8 mouse cellular contexts compared by ENCODE assay signal in the genomic region with DNA sequence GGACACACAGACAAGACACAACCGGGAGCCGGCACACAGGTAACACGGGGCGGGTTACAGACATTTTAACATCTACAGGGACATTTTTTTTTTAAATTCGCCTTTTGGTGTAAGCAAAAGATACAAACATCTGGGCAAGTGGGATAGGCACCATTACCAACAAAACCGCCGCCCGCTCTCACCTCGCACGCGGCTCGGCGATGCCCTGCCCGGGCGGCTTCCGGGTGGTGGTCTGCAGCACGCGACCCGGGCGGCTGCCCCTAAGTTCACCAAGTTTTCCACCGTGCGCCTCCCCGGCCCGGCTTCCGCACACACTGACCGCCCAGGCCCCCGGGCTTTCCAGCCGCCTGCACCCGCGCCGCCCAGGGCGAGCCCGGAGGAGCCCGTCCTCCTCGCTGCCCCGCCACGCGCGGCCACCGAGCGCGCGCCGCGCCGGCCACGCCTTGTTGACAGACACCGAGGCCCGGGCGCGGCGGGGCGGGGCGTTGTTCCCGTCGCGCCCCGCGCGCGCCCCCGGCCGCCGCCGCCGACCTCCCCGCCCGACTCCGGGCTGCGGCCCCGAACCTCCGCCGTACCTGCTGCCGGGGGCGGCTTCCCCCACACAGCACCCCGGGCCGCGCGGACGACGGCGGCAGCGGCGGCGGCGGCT. TPM values are rescaled to one million over a fixed set of nuclear protein-coding genes. Genes with fewer than 3 reads are reported as not detected.
A peak's percentile ranks its signal among the peaks of the same experiment; 100 is the strongest.
DNase-seq lines count a peak whose midpoint lies in the region; ATAC-seq and TF ChIP-seq lines count a peak whose summit lies in the region.

No protein-coding gene starts in this region.

- no peak for TF ChIP-seq CTCF in brain, embryonic 14.5 days (IDR thresholded peaks at IDR 0.05; ENCODE audit: borderline replicate concordance, extremely low read depth, insufficient read depth, insufficient read length)
- TF ChIP-seq CTCF in kidney, postnatal 0 days (IDR thresholded peaks at IDR 0.05; ENCODE audit: low read depth): no peak

- peak; percentile 88 for DNase-seq in CD4-positive helper T cell, adult 2 months (ENCODE audit: low read depth, low spot score)
- peak; percentile 88 for DNase-seq in brain, embryonic 14.5 days (ENCODE audit: low read depth)
- peak; percentile 82 for DNase-seq in kidney, postnatal 0 days (ENCODE audit: low spot score)
- DNase-seq in neural tube, embryonic 11.5 days (ENCODE audit: low spot score): peak; percentile 87

- peak overlapping the region; percentile 62 for H3K4me2 ChIP-seq in heart, embryonic 12.5 days
- peak overlapping the region; percentile 71 for H3K4me2 ChIP-seq in kidney, postnatal 0 days (ENCODE audit: low read length)
- peak overlapping the region; percentile 70 for H3K4me2 ChIP-seq in liver, embryonic 15.5 days
- H3K4me2 ChIP-seq in neural tube, embryonic 11.5 days (ENCODE audit: low read depth): peak overlapping the region; percentile 55
- peak overlapping the region; percentile 60 for H3K4me2 ChIP-seq in stomach, embryonic 16.5 days (ENCODE audit: low read depth, low read length)

- ATAC-seq in erythroblast, adult 5-6 weeks (replicated peaks; ENCODE audit: low FRiP score, poor library complexity, severe bottlenecking): peak; percentile 74
- ATAC-seq in heart, embryonic 12.5 days (ENCODE audit: insufficient number of reproducible peaks, low FRiP score): peak; percentile 90
- peak; percentile 64 for ATAC-seq in kidney, postnatal 0 days (replicated peaks; ENCODE audit: low FRiP score, low read depth)
- peak; percentile 79 for ATAC-seq in liver, embryonic 15.5 days (ENCODE audit: insufficient read depth)
- peak; percentile 81 for ATAC-seq in neural tube, embryonic 11.5 days (ENCODE audit: insufficient read depth, low FRiP score, low TSS enrichment)
- ATAC-seq in stomach, embryonic 16.5 days (ENCODE audit: insufficient read depth, low FRiP score): peak; percentile 86

- under 1% methylated on average over 78 of the region's 86 CpGs for WGBS in heart, embryonic 12.5 days
- WGBS in kidney, postnatal 0 days: under 1% methylated on average over 75 of the region's 86 CpGs
- 1% methylated on average over 82 of the region's 86 CpGs for WGBS in liver, embryonic 15.5 days (ENCODE audit: insufficient replicate concordance)
- under 1% methylated on average over 66 of the region's 86 CpGs for WGBS in neural tube, embryonic 11.5 days
- WGBS in stomach, embryonic 16.5 days: 0% methylated on average over 61 of the region's 86 CpGs

- peak; percentile 65; the same call in 1 of the 2 replicates for TF ChIP-seq POLR2A in brain, embryonic 14.5 days (IDR thresholded peaks at IDR 0.05; ENCODE audit: borderline replicate concordance, extremely low read depth, insufficient read depth, insufficient read length, poor library complexity, severe bottlenecking)

- H3K4me3 ChIP-seq in heart, embryonic 12.5 days: peak overlapping the region; percentile 94
- peak overlapping the region; percentile 96 for H3K4me3 ChIP-seq in kidney, postnatal 0 days (replicated peaks; ENCODE audit: low read depth, low read length)
- H3K4me3 ChIP-seq in liver, embryonic 15.5 days (replicated peaks): peak overlapping the region; percentile 84
- peak overlapping the region; percentile 88 for H3K4me3 ChIP-seq in neural tube, embryonic 11.5 days (ENCODE audit: low read depth, low read length)
- H3K4me3 ChIP-seq in stomach, embryonic 16.5 days (replicated peaks; ENCODE audit: low read length): peak overlapping the region; percentile 87

- peak overlapping the region; percentile 100 for H3K27ac ChIP-seq in heart, embryonic 12.5 days (ENCODE audit: poor library complexity, severe bottlenecking)
- peak overlapping the region; percentile 100 for H3K27ac ChIP-seq in kidney, postnatal 0 days
- H3K27ac ChIP-seq in liver, embryonic 15.5 days (replicated peaks): peak overlapping the region; percentile 100
- H3K27ac ChIP-seq in neural tube, embryonic 11.5 days (ENCODE audit: low read depth, low read length): peak overlapping the region; percentile 99
- H3K27ac ChIP-seq in stomach, embryonic 16.5 days (ENCODE audit: low read length): peak overlapping the region; percentile 99

- peaks cover 16% of the 10 kb centered on the region for H3K4me1 ChIP-seq in heart, embryonic 12.5 days (replicated peaks)
- 0 out of 2 replicates have a peak, but pooled peaks cover 3% of the 10 kb centered on the region for H3K4me1 ChIP-seq in kidney, postnatal 0 days (replicated peaks; ENCODE audit: insufficient read depth, low read length)
- H3K4me1 ChIP-seq in liver, embryonic 15.5 days (replicated peaks): peaks cover 27% of the 10 kb centered on the region
- 0 out of 2 replicates have a peak, but pooled peaks cover 3% of the 10 kb centered on the region for H3K4me1 ChIP-seq in neural tube, embryonic 11.5 days (ENCODE audit: control insufficient read depth, insufficient read depth, low read length)
- H3K4me1 ChIP-seq in stomach, embryonic 16.5 days (ENCODE audit: control insufficient read depth, insufficient read depth, low read length): peaks cover 23% of the 10 kb centered on the region; the same call in 1 of the 2 replicates

- peaks cover 18% of the 10 kb centered on the region for H3K36me3 ChIP-seq in heart, embryonic 12.5 days
- H3K36me3 ChIP-seq in kidney, postnatal 0 days (ENCODE audit: insufficient read depth, low read length): peaks cover 5% of the 10 kb centered on the region
- H3K36me3 ChIP-seq in liver, embryonic 15.5 days (replicated peaks): peaks cover 27% of the 10 kb centered on the region
- no peaks in the 10 kb centered on the region for H3K36me3 ChIP-seq in neural tube, embryonic 11.5 days (ENCODE audit: control insufficient read depth, insufficient read depth, low read length)
- H3K36me3 ChIP-seq in stomach, embryonic 16.5 days (ENCODE audit: control insufficient read depth, insufficient read depth, low read length): 0 out of 2 replicates have a peak, but pooled peaks cover 5% of the 10 kb centered on the region

- no peaks in the 10 kb centered on the region for H3K27me3 ChIP-seq in heart, embryonic 12.5 days (replicated peaks)
- H3K27me3 ChIP-seq in kidney, postnatal 0 days (ENCODE audit: insufficient read depth, low read length): no peaks in the 10 kb centered on the region
- no peaks in the 10 kb centered on the region for H3K27me3 ChIP-seq in liver, embryonic 15.5 days
- no peaks in the 10 kb centered on the region for H3K27me3 ChIP-seq in neural tube, embryonic 11.5 days (ENCODE audit: control insufficient read depth, insufficient read depth, low read length)
- no peaks in the 10 kb centered on the region for H3K27me3 ChIP-seq in stomach, embryonic 16.5 days (ENCODE audit: control insufficient read depth, insufficient read depth, low read length)

- H3K9me3 ChIP-seq in heart, embryonic 12.5 days (replicated peaks): no peaks in the 10 kb centered on the region
- H3K9me3 ChIP-seq in kidney, postnatal 0 days (replicated peaks; ENCODE audit: low read length): no peaks in the 10 kb centered on the region
- H3K9me3 ChIP-seq in liver, embryonic 15.5 days (replicated peaks): no peaks in the 10 kb centered on the region
- no peaks in the 10 kb centered on the region for H3K9me3 ChIP-seq in neural tube, embryonic 11.5 days (ENCODE audit: control insufficient read depth, low read length)
- no peaks in the 10 kb centered on the region for H3K9me3 ChIP-seq in stomach, embryonic 16.5 days (replicated peaks; ENCODE audit: control insufficient read depth, low read length)

- peak overlapping the region; percentile 99 for H3K9ac ChIP-seq in heart, embryonic 12.5 days
- peak overlapping the region; percentile 100 for H3K9ac ChIP-seq in kidney, postnatal 0 days (ENCODE audit: low read depth, low read length)
- H3K9ac ChIP-seq in liver, embryonic 15.5 days: peak overlapping the region; percentile 100
- H3K9ac ChIP-seq in neural tube, embryonic 11.5 days (ENCODE audit: low read length): peak overlapping the region; percentile 100
- peak overlapping the region; percentile 100 for H3K9ac ChIP-seq in stomach, embryonic 16.5 days (ENCODE audit: low read length)

RNA-seq across cellular contexts. Expression of a gene that starts 0.7 kb away (rescaled TPM):
- polyA plus RNA-seq in brain, embryonic 14.5 days (2012; rRNA removed): 78.8 and 84.4 TPM in 2 replicates
- total RNA-seq in erythroblast, adult 5-6 weeks (2015; ENCODE audit: low replicate concordance): 79.2 and 116 TPM in 2 replicates
- 239 and 296 TPM in 2 replicates for total RNA-seq in erythroblast, adult 5-6 weeks (2017; ENCODE audit: low replicate concordance)
- polyA plus RNA-seq in heart, embryonic 12.5 days (2016; fragmentation: Nextera tagmentation; extraction: Ambion mirVana): 26.5 and 28.3 TPM in 2 replicates
- 27.6 and 28.5 TPM in 2 replicates for polyA plus RNA-seq in kidney, postnatal 0 days (2015; fragmentation: Nextera tagmentation; extraction: Ambion mirVana)
- polyA plus RNA-seq in liver, embryonic 15.5 days (2015; fragmentation: Nextera tagmentation; extraction: Ambion mirVana): 12.7 and 13.7 TPM in 2 replicates
- 24.4 and 27.8 TPM in 2 replicates for polyA plus RNA-seq in neural tube, embryonic 11.5 days (2014; fragmentation: Nextera tagmentation; extraction: Ambion mirVana)
- polyA plus RNA-seq in stomach, embryonic 16.5 days (2015; fragmentation: Nextera tagmentation; extraction: Ambion mirVana): 19.0 and 22.1 TPM in 2 replicates

RNA-seq across cellular contexts. Expression of a gene that starts 28.7 kb away (rescaled TPM):
- polyA plus RNA-seq in brain, embryonic 14.5 days (2012; rRNA removed): 8.6 and 9.7 TPM in 2 replicates
- 18.8 and 20.9 TPM in 2 replicates for total RNA-seq in erythroblast, adult 5-6 weeks (2015; ENCODE audit: low replicate concordance)
- 21.9 and 22.2 TPM in 2 replicates for total RNA-seq in erythroblast, adult 5-6 weeks (2017; ENCODE audit: low replicate concordance)
- 31.0 TPM in 2 replicates for polyA plus RNA-seq in heart, embryonic 12.5 days (2016; fragmentation: Nextera tagmentation; extraction: Ambion mirVana)
- 32.7 and 36.2 TPM in 2 replicates for polyA plus RNA-seq in kidney, postnatal 0 days (2015; fragmentation: Nextera tagmentation; extraction: Ambion mirVana)
- 18.0 and 18.1 TPM in 2 replicates for polyA plus RNA-seq in liver, embryonic 15.5 days (2015; fragmentation: Nextera tagmentation; extraction: Ambion mirVana)
- polyA plus RNA-seq in neural tube, embryonic 11.5 days (2014; fragmentation: Nextera tagmentation; extraction: Ambion mirVana): 27.2 and 27.5 TPM in 2 replicates
- polyA plus RNA-seq in stomach, embryonic 16.5 days (2015; fragmentation: Nextera tagmentation; extraction: Ambion mirVana): 31.7 and 31.9 TPM in 2 replicates

RNA-seq across cellular contexts. Expression of a gene that starts 51.9 kb away (rescaled TPM):
- 0.03 TPM in 1 of 2 replicates, not detected in the other for polyA plus RNA-seq in brain, embryonic 14.5 days (2012; rRNA removed)
- total RNA-seq in erythroblast, adult 5-6 weeks (2015; ENCODE audit: low replicate concordance): 2.7 TPM in 1 of 2 replicates, not detected in the other
- total RNA-seq in erythroblast, adult 5-6 weeks (2017; ENCODE audit: low replicate concordance): 0.17 and 1.3 TPM in 2 replicates
- polyA plus RNA-seq in heart, embryonic 12.5 days (2016; fragmentation: Nextera tagmentation; extraction: Ambion mirVana): not detected in 2 replicates
- not detected in 2 replicates for polyA plus RNA-seq in kidney, postnatal 0 days (2015; fragmentation: Nextera tagmentation; extraction: Ambion mirVana)
- 0.03 and 0.06 TPM in 2 replicates for polyA plus RNA-seq in liver, embryonic 15.5 days (2015; fragmentation: Nextera tagmentation; extraction: Ambion mirVana)
- not detected in 2 replicates for polyA plus RNA-seq in neural tube, embryonic 11.5 days (2014; fragmentation: Nextera tagmentation; extraction: Ambion mirVana)
- polyA plus RNA-seq in stomach, embryonic 16.5 days (2015; fragmentation: Nextera tagmentation; extraction: Ambion mirVana): 0.08 TPM in 1 of 2 replicates, not detected in the other

Comparison
In these comparisons a context has a peak if more than half of its experiments do, and no peak if none do; other contexts are left out.
1. Peak in every context shown above with its lines: DNase-seq, ATAC-seq, H3K4me3 ChIP-seq and H3K27ac ChIP-seq.